Mouse (Mus musculus): Measurements from ENCODE around the gene Prmt2. TPM values are rescaled to one million over a fixed set of nuclear protein-coding genes. Genes with fewer than 3 reads are reported as not detected.
A peak's percentile ranks its signal among the peaks of the same experiment; 100 is the strongest.

Gene Prmt2
- 53.4 and 56.0 TPM in 2 replicates for polyA plus RNA-seq (2016; fragmentation: Nextera tagmentation; extraction: Ambion mirVana)

DNA sequence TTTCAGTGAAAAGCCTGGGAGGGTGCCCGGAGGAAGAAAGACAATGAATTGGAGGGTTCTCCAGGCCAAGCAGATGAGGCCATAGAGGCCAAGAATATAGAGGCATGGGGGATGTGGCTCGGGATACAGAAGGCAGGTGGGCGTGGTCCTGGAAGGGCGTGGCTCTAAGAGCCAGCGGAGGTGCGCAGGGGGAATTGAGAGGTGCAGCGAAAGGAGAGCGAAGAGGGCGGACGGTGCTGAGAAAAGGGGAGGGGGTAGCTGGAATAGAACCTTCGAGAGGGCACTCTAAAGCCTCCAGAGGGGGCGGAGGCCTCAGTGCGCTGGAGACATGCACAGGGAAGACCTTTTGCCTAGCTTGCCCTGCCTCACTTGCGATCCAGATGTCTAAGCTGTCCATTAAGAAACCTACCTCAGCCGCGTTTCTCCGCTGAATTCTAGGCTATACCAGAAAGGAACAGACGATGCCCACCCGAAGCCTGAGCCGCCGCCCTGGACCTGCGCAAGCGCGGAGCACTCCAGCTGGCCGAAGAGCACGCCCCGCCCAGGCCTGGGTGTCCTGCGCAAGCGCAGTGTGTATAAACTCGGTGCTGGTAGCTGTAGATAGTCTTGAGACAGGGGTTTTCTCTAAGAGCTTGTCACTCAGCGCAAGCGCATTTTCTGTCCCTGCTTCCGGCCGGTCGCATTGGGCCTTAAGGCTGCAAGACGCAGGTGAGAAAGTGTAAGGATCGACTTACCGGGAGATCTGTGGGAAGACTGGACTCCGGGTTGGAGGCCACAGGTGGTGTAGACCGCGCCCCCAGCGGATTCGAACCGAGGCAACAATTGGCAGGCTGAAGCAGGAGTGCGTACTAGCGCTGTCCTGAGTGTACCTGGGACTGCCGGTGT is at the start of gene Prmt2:
Gene Prmt2, minus strand, starts transcription at position 525 of the 885 bp plus-strand sequence.
- no peaks in the 10 kb centered on the region for H3K9me3 ChIP-seq (replicated peaks)
- peaks cover 19% of the 10 kb centered on the region for H3K4me1 ChIP-seq (replicated peaks)
- peaks cover 8% of the 10 kb centered on the region for H3K36me3 ChIP-seq
- H3K27me3 ChIP-seq (replicated peaks) = no peaks in the 10 kb centered on the region
- H3K4me2 ChIP-seq = peak within 1 kb of the TSS; percentile 94
- peak; percentile 96 for ATAC-seq (ENCODE audit: insufficient number of reproducible peaks, low FRiP score)
- peak within 1 kb of the TSS; percentile 95 for H3K4me3 ChIP-seq
- peak within 1 kb of the TSS; percentile 89 for H3K9ac ChIP-seq
- H3K27ac ChIP-seq (ENCODE audit: poor library complexity, severe bottlenecking) = peak within 1 kb of the TSS; percentile 94
- WGBS = under 1% methylated on average over 47 of the region's 47 CpGs

GRCm38 (mm10) chr10:76278541-76279097 is 41.0 kb upstream of the Prmt2 start:
- H3K9me3 ChIP-seq (replicated peaks) = no peaks in the 10 kb centered on the region
- H3K36me3 ChIP-seq = peaks cover 87% of the 10 kb centered on the region
- no peak overlapping the region for H3K4me2 ChIP-seq
- no peak overlapping the region for H3K27ac ChIP-seq (ENCODE audit: poor library complexity, severe bottlenecking)
- no peak overlapping the region for H3K4me3 ChIP-seq
- 58% methylated on average over 5 of the region's 5 CpGs for WGBS
- no peak overlapping the region for H3K9ac ChIP-seq
- no peaks in the 10 kb centered on the region for H3K4me1 ChIP-seq (replicated peaks)
- no peak for ATAC-seq (ENCODE audit: insufficient number of reproducible peaks, low FRiP score)
- H3K27me3 ChIP-seq (replicated peaks) = no peaks in the 10 kb centered on the region

GRCm38 (mm10) chr10:76275256-76275655 is 37.6 kb upstream of the Prmt2 start:
- peaks cover 91% of the 10 kb centered on the region for H3K36me3 ChIP-seq
- ATAC-seq (ENCODE audit: insufficient number of reproducible peaks, low FRiP score) = no peak
- no peaks in the 10 kb centered on the region for H3K4me1 ChIP-seq (replicated peaks)
- H3K4me2 ChIP-seq = no peak overlapping the region
- WGBS = 70% methylated on average over 10 of the region's 10 CpGs
- no peak overlapping the region for H3K27ac ChIP-seq (ENCODE audit: poor library complexity, severe bottlenecking)
- no peaks in the 10 kb centered on the region for H3K9me3 ChIP-seq (replicated peaks)
- no peak overlapping the region for H3K4me3 ChIP-seq
- no peaks in the 10 kb centered on the region for H3K27me3 ChIP-seq (replicated peaks)
- no peak overlapping the region for H3K9ac ChIP-seq

- H3K4me3 ChIP-seq = no peak overlapping the region
- no peaks in the 10 kb centered on the region for H3K9me3 ChIP-seq (replicated peaks)
- ATAC-seq (ENCODE audit: insufficient number of reproducible peaks, low FRiP score) = no peak
- 44% methylated on average over 8 of the region's 8 CpGs for WGBS
- no peak overlapping the region for H3K27ac ChIP-seq (ENCODE audit: poor library complexity, severe bottlenecking)
- no peaks in the 10 kb centered on the region for H3K27me3 ChIP-seq (replicated peaks)
- H3K4me1 ChIP-seq (replicated peaks) = peaks cover 7% of the 10 kb centered on the region; the same call in 1 of the 2 replicates
- H3K9ac ChIP-seq = no peak overlapping the region
- H3K36me3 ChIP-seq = peaks cover 94% of the 10 kb centered on the region
- no peak overlapping the region for H3K4me2 ChIP-seq
Measured at GRCm38 (mm10) chr10:76271238-76271637, 33.6 kb upstream of the Prmt2 start.

DNA sequence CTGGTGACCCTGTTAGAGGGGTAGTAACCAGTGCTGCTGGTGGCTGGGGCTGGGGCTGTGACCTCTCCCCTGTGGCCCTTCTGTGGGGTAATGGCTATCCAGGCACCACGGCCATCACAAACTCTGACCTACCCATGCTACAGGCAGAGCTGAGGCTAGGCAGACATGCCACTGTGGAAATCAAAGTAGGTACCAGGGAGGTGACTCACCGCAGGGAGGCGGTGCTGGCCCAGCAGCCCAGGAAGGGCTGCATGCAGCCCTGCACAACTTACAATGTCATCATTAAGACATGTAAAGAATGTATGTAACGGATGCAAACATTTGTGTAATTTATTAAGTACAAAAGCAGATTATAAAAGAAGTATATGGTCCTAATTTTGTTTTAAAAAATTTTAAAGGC is 24.8 kb upstream of the Prmt2 start:
- Histone ChIP-seq H3K4me3 (no peak overlapping the region), H3K9me3 (replicated peaks) (no peaks in the 10 kb centered on the region), H3K4me2 (no peak overlapping the region), H3K27me3 (replicated peaks) (no peaks in the 10 kb centered on the region), H3K36me3 (peaks cover 28% of the 10 kb centered on the region), H3K9ac (no peak overlapping the region), H3K4me1 (replicated peaks) (peaks cover 15% of the 10 kb centered on the region), H3K27ac (ENCODE audit: poor library complexity, severe bottlenecking) (no peak overlapping the region)
- ATAC-seq (ENCODE audit: insufficient number of reproducible peaks, low FRiP score) = no peak
- WGBS = 43% methylated on average over 4 of the region's 4 CpGs

DNA sequence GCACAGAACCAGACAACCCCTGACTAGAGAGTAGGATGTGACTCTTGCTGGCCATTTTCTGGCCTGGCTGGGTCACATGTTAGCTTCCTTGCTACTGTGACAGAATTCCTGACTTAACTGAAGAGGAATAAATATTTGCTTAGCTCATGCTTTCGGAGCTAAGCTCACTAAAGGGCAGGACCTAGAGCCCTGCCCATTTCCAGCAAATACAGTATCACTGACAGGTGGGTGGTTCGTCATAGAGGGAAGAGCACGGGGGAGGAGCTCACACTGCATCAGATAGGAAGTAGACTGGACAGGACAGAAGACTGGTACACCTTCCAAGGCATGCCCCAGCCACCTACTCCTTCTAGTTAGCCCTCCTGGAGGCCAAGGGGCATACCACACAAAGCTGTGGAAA is 23.8 kb upstream of the Prmt2 start:
- Histone ChIP-seq H3K9ac (no peak overlapping the region), H3K27me3 (replicated peaks) (no peaks in the 10 kb centered on the region), H3K36me3 (peaks cover 22% of the 10 kb centered on the region), H3K9me3 (replicated peaks) (no peaks in the 10 kb centered on the region), H3K4me2 (no peak overlapping the region), H3K4me1 (replicated peaks) (peaks cover 20% of the 10 kb centered on the region), H3K27ac (ENCODE audit: poor library complexity, severe bottlenecking) (no peak overlapping the region), H3K4me3 (no peak overlapping the region)
- no peak for ATAC-seq (ENCODE audit: insufficient number of reproducible peaks, low FRiP score)
- WGBS = 66% methylated on average over 3 of the region's 3 CpGs

DNA sequence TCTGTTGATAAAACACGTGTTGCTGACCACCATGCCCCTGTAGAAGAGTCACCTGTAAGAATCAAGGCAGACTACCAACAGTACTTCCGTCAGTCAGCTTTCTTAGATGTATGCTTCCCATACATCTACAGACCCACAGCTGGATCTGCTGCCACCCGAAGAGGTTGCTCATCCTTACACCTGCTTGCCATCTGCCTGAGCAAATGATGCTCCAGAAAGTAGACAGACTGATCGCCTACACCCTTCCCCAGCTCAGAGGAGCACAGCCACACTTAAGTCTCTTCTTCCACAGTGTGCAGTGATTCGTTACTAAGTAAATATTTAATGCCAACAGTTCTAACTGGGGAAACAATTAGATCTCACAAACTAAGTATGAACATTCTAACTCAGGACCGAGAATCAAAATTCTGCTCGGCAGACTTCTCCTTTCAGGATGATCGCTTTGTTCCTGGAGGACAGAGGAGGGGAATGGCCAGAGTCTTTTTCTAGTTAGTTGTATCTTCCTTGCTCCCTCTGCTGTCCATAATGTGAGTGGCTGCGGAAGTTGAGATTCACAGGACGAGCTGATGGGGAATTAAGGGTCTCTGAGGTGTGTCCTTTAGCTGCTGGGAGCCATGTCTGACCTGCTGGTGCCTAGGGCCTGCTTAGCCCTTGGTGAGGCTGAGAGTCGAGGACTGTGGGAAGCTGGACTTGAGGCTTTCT is 22.8 kb upstream of the Prmt2 start:
- H3K4me2 ChIP-seq = no peak overlapping the region
- peaks cover 22% of the 10 kb centered on the region for H3K4me1 ChIP-seq (replicated peaks)
- H3K9ac ChIP-seq = no peak overlapping the region
- no peak overlapping the region for H3K27ac ChIP-seq (ENCODE audit: poor library complexity, severe bottlenecking)
- WGBS = 62% methylated on average over 11 of the region's 11 CpGs
- no peaks in the 10 kb centered on the region for H3K27me3 ChIP-seq (replicated peaks)
- H3K9me3 ChIP-seq (replicated peaks) = no peaks in the 10 kb centered on the region
- peaks cover 13% of the 10 kb centered on the region for H3K36me3 ChIP-seq
- H3K4me3 ChIP-seq = no peak overlapping the region
- ATAC-seq (ENCODE audit: insufficient number of reproducible peaks, low FRiP score) = no peak

GRCm38 (mm10) chr10:76259566-76260232 is 22.0 kb upstream of the Prmt2 start:
- peaks cover 23% of the 10 kb centered on the region for H3K4me1 ChIP-seq (replicated peaks)
- peaks cover 5% of the 10 kb centered on the region for H3K36me3 ChIP-seq
- no peak overlapping the region for H3K4me3 ChIP-seq
- ATAC-seq (ENCODE audit: insufficient number of reproducible peaks, low FRiP score) = no peak
- no peak overlapping the region for H3K4me2 ChIP-seq
- WGBS = 73% methylated on average over 18 of the region's 18 CpGs
- H3K27ac ChIP-seq (ENCODE audit: poor library complexity, severe bottlenecking) = no peak overlapping the region
- H3K9ac ChIP-seq = no peak overlapping the region
- H3K27me3 ChIP-seq (replicated peaks) = no peaks in the 10 kb centered on the region
- no peaks in the 10 kb centered on the region for H3K9me3 ChIP-seq (replicated peaks)

GRCm38 (mm10) chr10:76257719-76258390 is 20.2 kb upstream of the Prmt2 start:
- Histone ChIP-seq H3K36me3 (no peaks in the 10 kb centered on the region), H3K27me3 (replicated peaks) (no peaks in the 10 kb centered on the region), H3K27ac (ENCODE audit: poor library complexity, severe bottlenecking) (peak overlapping the region; percentile 77), H3K4me3 (no peak overlapping the region), H3K9me3 (replicated peaks) (no peaks in the 10 kb centered on the region), H3K9ac (no peak overlapping the region), H3K4me1 (replicated peaks) (peaks cover 33% of the 10 kb centered on the region), H3K4me2 (peak overlapping the region; percentile 11; the same call in 1 of the 2 replicates)
- ATAC-seq (ENCODE audit: insufficient number of reproducible peaks, low FRiP score) = peak; percentile 36; the same call in 1 of the 2 replicates
- 58% methylated on average over 12 of the region's 12 CpGs for WGBS

DNA sequence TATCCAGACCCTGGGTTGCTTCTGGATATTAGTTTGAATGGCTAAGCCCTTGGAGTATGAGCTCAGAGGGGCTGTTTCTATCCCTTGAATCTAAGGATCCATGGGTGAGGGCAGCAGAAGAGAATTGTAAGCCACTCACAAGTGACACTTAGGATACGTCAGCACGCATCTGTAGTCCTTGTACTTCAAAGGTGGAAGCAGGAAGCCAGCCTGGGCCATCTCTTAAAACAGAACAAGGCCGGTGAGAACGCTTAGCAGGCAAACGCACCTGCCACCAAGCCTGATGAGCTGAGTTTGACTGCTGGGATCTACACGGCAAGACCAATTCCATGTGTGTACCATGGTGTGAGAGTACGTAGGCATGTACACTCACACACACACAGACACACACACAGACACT is 19.6 kb upstream of the Prmt2 start:
- Histone ChIP-seq H3K4me1 (replicated peaks) (peaks cover 30% of the 10 kb centered on the region), H3K4me3 (no peak overlapping the region), H3K27me3 (replicated peaks) (no peaks in the 10 kb centered on the region), H3K36me3 (no peaks in the 10 kb centered on the region), H3K9ac (no peak overlapping the region), H3K4me2 (no peak overlapping the region), H3K27ac (ENCODE audit: poor library complexity, severe bottlenecking) (0 out of 2 replicates have a peak overlapping the region, but pooled peaks have one; percentile 77), H3K9me3 (replicated peaks) (no peaks in the 10 kb centered on the region)
- ATAC-seq (ENCODE audit: insufficient number of reproducible peaks, low FRiP score) = no peak
- WGBS = 73% methylated on average over 7 of the region's 7 CpGs

All from heart, embryonic 12.5 days (tissue).